Mouse (Mus musculus) cerebellum, adult 11 months (tissue): ENCODE measurements around the gene Scyl2.
A peak's percentile ranks its signal among the peaks of the same experiment; 100 is the strongest.
"Not testable (repeated sequence)": the region's sequence is repeated elsewhere in the genome, so short reads cannot be mapped to it uniquely, and the experiment has no call there.

Experiments
- DNase-seq: peaks from one replicate; pipeline ENCODE4 v3.0.0; 2022

Scyl2 gene

GRCm38 (mm10) chr10:89686139-89686808 lies at the start of gene Scyl2:
Gene Scyl2, minus strand, starts transcription at chr10:89686285.
- peak; percentile 95 for DNase-seq

- peak; percentile 86 for DNase-seq
These were observed 46.1 kb upstream of the Scyl2 start, which contains the start of gene Actr6 for GRCm38 (mm10) chr10:89732001-89732794. Gene Actr6, minus strand, starts transcription at chr10:89732295.

GRCm38 (mm10) chr10:89731341-89731740 lies 45.3 kb upstream of the Scyl2 start:
- DNase-seq, result no peak

GRCm38 (mm10) chr10:89730386-89730785 lies 44.3 kb upstream of the Scyl2 start:
- DNase-seq, result no peak

GRCm38 (mm10) chr10:89722247-89723195 lies 36.4 kb upstream of the Scyl2 start:
- DNase-seq, result no peak

GRCm38 (mm10) chr10:89720796-89721195 lies 34.7 kb upstream of the Scyl2 start:
- no peak for DNase-seq

GRCm38 (mm10) chr10:89720252-89720651 lies 34.2 kb upstream of the Scyl2 start:
- DNase-seq, result no peak

GRCm38 (mm10) chr10:89714910-89715309 lies 28.8 kb upstream of the Scyl2 start:
- no peak for DNase-seq

- DNase-seq, result no peak
These were observed 22.6 kb upstream of the Scyl2 start for GRCm38 (mm10) chr10:89708720-89709119.

GRCm38 (mm10) chr10:89707397-89707796 lies 21.3 kb upstream of the Scyl2 start:
- no peak for DNase-seq

GRCm38 (mm10) chr10:89703042-89703441 lies 17.0 kb upstream of the Scyl2 start:
- DNase-seq, result no peak

GRCm38 (mm10) chr10:89697956-89698355 lies 11.9 kb upstream of the Scyl2 start:
- no peak for DNase-seq

- not testable (repeated sequence) for DNase-seq
These were observed 10.2 kb upstream of the Scyl2 start for GRCm38 (mm10) chr10:89696270-89696669.

GRCm38 (mm10) chr10:89695194-89695911 lies 9.3 kb upstream of the Scyl2 start:
- DNase-seq, result no peak

- no peak for DNase-seq
These were observed 3.9 kb upstream of the Scyl2 start for GRCm38 (mm10) chr10:89690021-89690420.

- DNase-seq, result no peak
These were observed 1.4 kb upstream of the Scyl2 start for GRCm38 (mm10) chr10:89687455-89687854.

GRCm38 (mm10) chr10:89685391-89686138 lies 520 bp downstream of the Scyl2 start:
- DNase-seq, result no peak

GRCm38 (mm10) chr10:89682961-89683360 lies 3.1 kb downstream of the Scyl2 start:
- DNase-seq, result no peak

- DNase-seq, result no peak
These were observed 3.9 kb downstream of the Scyl2 start for GRCm38 (mm10) chr10:89682157-89682556.

GRCm38 (mm10) chr10:89681706-89682105 lies 4.4 kb downstream of the Scyl2 start:
- DNase-seq, result no peak

GRCm38 (mm10) chr10:89680517-89680916 lies 5.6 kb downstream of the Scyl2 start:
- DNase-seq, result no peak

- no peak for DNase-seq
These were observed 6.6 kb downstream of the Scyl2 start for GRCm38 (mm10) chr10:89679448-89679847.
